ENCODE assay signal across 27 mouse cellular contexts in the genomic region with DNA sequence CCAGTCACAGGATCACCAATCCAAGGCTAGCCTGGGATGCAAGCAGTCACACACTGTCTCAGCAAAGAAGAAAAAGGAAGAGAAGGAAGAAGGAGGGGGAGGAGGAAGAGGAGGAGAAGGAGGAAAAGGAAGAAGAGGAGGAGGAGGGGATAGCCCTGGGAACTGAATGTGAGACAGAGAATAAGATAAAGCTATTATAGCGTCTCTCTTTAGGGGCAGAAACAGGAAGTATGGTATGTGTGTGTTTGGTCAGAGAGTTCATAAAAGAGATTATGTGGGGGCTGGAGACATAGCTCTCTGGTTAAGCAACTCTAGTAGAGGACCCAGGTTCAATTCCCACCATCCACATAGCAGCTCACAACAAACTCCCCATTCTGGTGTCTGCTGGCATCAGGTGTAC. TPM values are rescaled to one million over a fixed set of nuclear protein-coding genes. Genes with fewer than 3 reads are reported as not detected.
DNase-seq lines count a peak whose midpoint lies in the region; ATAC-seq and TF ChIP-seq lines count a peak whose summit lies in the region.
"Had no signal": no experiment of that assay in that cellular context is flagged by ENCODE, and none has a peak within 500 bp of the region (broad histone marks: within the 10 kb centered on the region; RNA-seq: fewer than 3 reads in every experiment).

No protein-coding gene starts in this region.

- peaks cover 55% of the 10 kb centered on the region for H3K36me3 ChIP-seq in heart, embryonic 12.5 days
- peaks cover 22% of the 10 kb centered on the region for H3K36me3 ChIP-seq in heart, embryonic 16.5 days (ENCODE audit: control insufficient read depth, insufficient read depth)
- H3K36me3 ChIP-seq in MEL (ENCODE audit: control insufficient read depth in 1 of 2, insufficient read depth in 2 of 2, low read length in 2 of 2), result peaks cover 3 to 13% of the 10 kb centered on the region in 2 experiments

- DNase-seq in gastrocnemius, adult 2 months, result no peak
- no peak for DNase-seq in gastrocnemius, postnatal 4 days (ENCODE audit: low spot score in 2 of 2)
- DNase-seq in heart, postnatal 10 days, result no peak
- no peak for DNase-seq in heart, postnatal 25 days (ENCODE audit: low spot score)
- peak; percentile 56 for DNase-seq in MEL (ENCODE audit: low read depth, low spot score)
- no peak for DNase-seq in left cerebral cortex, postnatal 10 days (ENCODE audit: extremely low spot score in 1 of 2, low spot score in 2 of 2)
- DNase-seq: B cell, adult 2 months; cerebellum, adult 18-20 months; cerebellum, adult 9-11 months; cerebellum, postnatal 36 days; gastrocnemius, postnatal 14 days; kidney, adult 9 months had no signal

- TF ChIP-seq POLR2A in MEL (IDR thresholded peaks at IDR 0.05; ENCODE audit: control insufficient read depth in 1 of 2, insufficient read depth in 1 of 2, low read depth in 1 of 2, low read length in 2 of 2, poor library complexity in 1 of 2), result no peak

- peak; percentile 33 to 43; a peak in 2 of 4 replicates for TF ChIP-seq EP300 in MEL (IDR thresholded peaks at IDR 0.05; ENCODE audit: low read depth in 1 of 2, low read length in 2 of 2)

- H3K9ac ChIP-seq in heart, embryonic 12.5 days, result no peak overlapping the region
- H3K9ac ChIP-seq in heart, embryonic 16.5 days (ENCODE audit: low read length), result no peak overlapping the region
- no peak overlapping the region for H3K9ac ChIP-seq in MEL (ENCODE audit: control insufficient read depth, low read depth, low read length, poor library complexity, severe bottlenecking)
- H3K9ac ChIP-seq: embryonic facial prominence, embryonic 13.5 days; forebrain, embryonic 12.5 days; hindbrain, embryonic 12.5 days had no signal

- no peak for TF ChIP-seq RAD21 in MEL (IDR thresholded peaks at IDR 0.05; ENCODE audit: low read depth, low read length)

- no peak overlapping the region for H3K4me3 ChIP-seq in gastrocnemius, adult 2 months
- no peak overlapping the region for H3K4me3 ChIP-seq in heart, embryonic 12.5 days
- no peak overlapping the region for H3K4me3 ChIP-seq in heart, embryonic 16.5 days (ENCODE audit: low read length)
- no peak overlapping the region for H3K4me3 ChIP-seq in MEL (ENCODE audit: control insufficient read depth in 1 of 2, insufficient read depth in 1 of 2, low read depth in 2 of 2, low read length in 2 of 2)
- H3K4me3 ChIP-seq: embryonic facial prominence, embryonic 13.5 days; forebrain, embryonic 12.5 days; hindbrain, embryonic 12.5 days had no signal

- H3K9me3 ChIP-seq in heart, embryonic 12.5 days (replicated peaks), result no peaks in the 10 kb centered on the region
- no peaks in the 10 kb centered on the region for H3K9me3 ChIP-seq in heart, embryonic 16.5 days (replicated peaks; ENCODE audit: control insufficient read depth, low read length)
- no peaks in the 10 kb centered on the region for H3K9me3 ChIP-seq in MEL (replicated peaks; ENCODE audit: insufficient read depth, low read length)
- H3K9me3 ChIP-seq: embryonic facial prominence, embryonic 13.5 days; forebrain, embryonic 12.5 days; G1E; hindbrain, embryonic 12.5 days had no signal

- H3K4me1 ChIP-seq in heart, embryonic 12.5 days (replicated peaks), result peaks cover 44% of the 10 kb centered on the region
- H3K4me1 ChIP-seq in heart, embryonic 16.5 days (ENCODE audit: control insufficient read depth, insufficient read depth, low read length), result peaks cover 26% of the 10 kb centered on the region
- peaks cover 7 to 13% of the 10 kb centered on the region in 2 experiments for H3K4me1 ChIP-seq in MEL (ENCODE audit: control insufficient read depth in 1 of 2, insufficient read depth in 2 of 2, low read length in 2 of 2)
- H3K4me1 ChIP-seq: embryonic facial prominence, embryonic 13.5 days; forebrain, embryonic 12.5 days; hindbrain, embryonic 12.5 days had no signal

- TF ChIP-seq CTCF in gastrocnemius, adult 2 months (IDR thresholded peaks at IDR 0.05), result no peak
- TF ChIP-seq CTCF in MEL (IDR thresholded peaks at IDR 0.05 in 2 of 3, conservative IDR thresholded peaks at IDR 0.05 in 1 of 3; ENCODE audit: control insufficient read depth in 1 of 3, insufficient read depth in 1 of 3, low read depth in 2 of 3, low read length in 3 of 3, poor library complexity in 1 of 3, severe bottlenecking in 1 of 3), result no peak

- H3K79me2 ChIP-seq in MEL (ENCODE audit: control insufficient read depth, insufficient read depth, low read length, poor library complexity), result no peaks in the 10 kb centered on the region

- ATAC-seq in heart, embryonic 12.5 days (ENCODE audit: insufficient number of reproducible peaks, low FRiP score), result no peak
- ATAC-seq in heart, embryonic 16.5 days (replicated peaks; ENCODE audit: extremely low read depth, insufficient read depth, low FRiP score), result no peak
- ATAC-seq: activated CD4-positive, CD25-positive, alpha-beta regulatory T cell, adult 4 months; CD4-positive, CD25-positive, alpha-beta regulatory T cell, adult 4 months; forebrain, embryonic 16.5 days; hindbrain, embryonic 16.5 days; inflammation-experienced regulatory T-cells, adult 6 months; intestine, postnatal 0 days; Patski had no signal

- H3K4me2 ChIP-seq in heart, embryonic 12.5 days, result no peak overlapping the region
- no peak overlapping the region for H3K4me2 ChIP-seq in heart, embryonic 16.5 days (ENCODE audit: low read depth, low read length)
- H3K4me2 ChIP-seq: embryonic facial prominence, embryonic 13.5 days; forebrain, embryonic 12.5 days; hindbrain, embryonic 12.5 days had no signal

- peak overlapping the region; percentile 79 for H3K27ac ChIP-seq in gastrocnemius, adult 2 months
- H3K27ac ChIP-seq in heart, embryonic 12.5 days (ENCODE audit: poor library complexity, severe bottlenecking), result peak overlapping the region; percentile 84
- peak overlapping the region; percentile 79 for H3K27ac ChIP-seq in heart, embryonic 16.5 days (ENCODE audit: low read length)
- H3K27ac ChIP-seq in MEL (ENCODE audit: control insufficient read depth, low read depth, low read length), result peak overlapping the region; percentile 35; the same call in 1 of the 2 replicates
- H3K27ac ChIP-seq: embryonic facial prominence, embryonic 13.5 days; forebrain, embryonic 12.5 days; hindbrain, embryonic 12.5 days had no signal

- WGBS in heart, embryonic 12.5 days, result 54% methylated on average over 1 of the region's 1 CpGs
- WGBS in heart, embryonic 16.5 days, result 47% methylated on average over 1 of the region's 1 CpGs

- intact Hi-C loops in gastrocnemius, adult 2 months (cut with DNase I), result no loop called here
- intact Hi-C loops in heart, postnatal 10 days (cut with DNase I), result no loop called here
- intact Hi-C loops in heart, postnatal 25 days (cut with DNase I), result no loop called here
- intact Hi-C loops in left cerebral cortex, postnatal 10 days (cut with DNase I), result no loop called here

- H3K27me3 ChIP-seq in heart, embryonic 12.5 days (replicated peaks), result no peaks in the 10 kb centered on the region
- no peaks in the 10 kb centered on the region for H3K27me3 ChIP-seq in heart, embryonic 16.5 days (ENCODE audit: control insufficient read depth, insufficient read depth, low read length)
- H3K27me3 ChIP-seq in MEL (ENCODE audit: control insufficient read depth in 1 of 2, insufficient read depth in 2 of 2, low read length in 2 of 2), result no peaks in the 10 kb centered on the region
- H3K27me3 ChIP-seq: embryonic facial prominence, embryonic 13.5 days; forebrain, embryonic 12.5 days; hindbrain, embryonic 12.5 days; Patski had no signal

RNA-seq across cellular contexts. Expression of a gene that starts 14.7 kb away (rescaled TPM):
- under 1 TPM in 1 of 2 experiments, not detected in 1; 0.54 TPM for total RNA-seq in gastrocnemius, adult 2 months (2021)
- under 1 TPM; 0.60 to 0.81 TPM for total RNA-seq in gastrocnemius, postnatal 4 days (2021)
- 0.88 and 1.5 TPM in 2 replicates for polyA plus RNA-seq in heart, embryonic 12.5 days (2016; fragmentation: Nextera tagmentation; extraction: Ambion mirVana)
- 1 to 10 TPM in 1 of 2 experiments, not detected in 1; 1.1 TPM for total RNA-seq in heart, postnatal 10 days (2021)
- polyA plus RNA-seq in heart, embryonic 16.5 days (2015; fragmentation: Nextera tagmentation; extraction: Ambion mirVana), result 1.1 and 1.4 TPM in 2 replicates
- total RNA-seq in heart, postnatal 25 days (2021), result under 1 TPM in 1 of 2 experiments, not detected in 1; 0.75 TPM
- not detected in 2 replicates for total RNA-seq in MEL (2012; rRNA removed)
- polyA plus RNA-seq in MEL (2012; ENCODE audit: insufficient read depth in 1 of 2, insufficient read length in 2 of 2, low read depth in 1 of 2, low replicate concordance in 2 of 2, missing spikeins in 1 of 2), result not detected
- total RNA-seq in left cerebral cortex, postnatal 10 days (2021), result 1 to 10 TPM in 1 of 2 experiments, not detected in 1; 1.8 TPM
- total RNA-seq: adrenal gland, adult 18-20 months; G1E; gastrocnemius, postnatal 14 days; granulocyte monocyte progenitor cell, adult 5-6 weeks had no signal
- polyA plus RNA-seq: activated CD4-positive, CD25-positive, alpha-beta regulatory T cell, adult 4 months; CD4-positive, CD25-positive, alpha-beta regulatory T cell, adult 4 months; embryonic facial prominence, embryonic 13.5 days; forebrain, embryonic 12.5 days; G1E; inflammation-experienced regulatory T-cells, adult 6 months; intestine, postnatal 0 days; Patski had no signal

RNA-seq across cellular contexts. Expression of a gene that starts 14.8 kb away (rescaled TPM):
- 1,000 to 10,000 TPM in 1 of 2 experiments, 100 to 1,000 TPM in 1; 551 to 1,329 TPM for total RNA-seq in gastrocnemius, adult 2 months (2021)
- 100 to 1,000 TPM; 453 to 501 TPM for total RNA-seq in gastrocnemius, postnatal 4 days (2021)
- 762 and 794 TPM in 2 replicates for polyA plus RNA-seq in heart, embryonic 12.5 days (2016; fragmentation: Nextera tagmentation; extraction: Ambion mirVana)
- 1,000 to 10,000 TPM; 7,205 to 8,003 TPM for total RNA-seq in heart, postnatal 10 days (2021)
- 1,916 and 1,999 TPM in 2 replicates for polyA plus RNA-seq in heart, embryonic 16.5 days (2015; fragmentation: Nextera tagmentation; extraction: Ambion mirVana)
- total RNA-seq in heart, postnatal 25 days (2021), result 1,000 to 10,000 TPM; 5,192 to 5,215 TPM
- not detected in 2 replicates for total RNA-seq in MEL (2012; rRNA removed)
- polyA plus RNA-seq in MEL (2012; ENCODE audit: insufficient read depth in 1 of 2, insufficient read length in 2 of 2, low read depth in 1 of 2, low replicate concordance in 2 of 2, missing spikeins in 1 of 2), result under 1 TPM in 1 of 2 experiments, not detected in 1; 0.60 TPM
- total RNA-seq in left cerebral cortex, postnatal 10 days (2021), result 100 to 1,000 TPM; 218 to 234 TPM
- total RNA-seq: G1E; granulocyte monocyte progenitor cell, adult 5-6 weeks had no signal
- polyA plus RNA-seq: CD4-positive, CD25-positive, alpha-beta regulatory T cell, adult 4 months; G1E had no signal

RNA-seq across cellular contexts. Expression of a gene that starts 36.6 kb away (rescaled TPM):
- 10 to 100 TPM; 38.4 to 47.3 TPM for total RNA-seq in gastrocnemius, adult 2 months (2021)
- 10 to 100 TPM; 42.3 to 42.6 TPM for total RNA-seq in gastrocnemius, postnatal 4 days (2021)
- 46.2 and 48.2 TPM in 2 replicates for polyA plus RNA-seq in heart, embryonic 12.5 days (2016; fragmentation: Nextera tagmentation; extraction: Ambion mirVana)
- 10 to 100 TPM; 24.6 to 25.4 TPM for total RNA-seq in heart, postnatal 10 days (2021)
- 44.1 and 48.7 TPM in 2 replicates for polyA plus RNA-seq in heart, embryonic 16.5 days (2015; fragmentation: Nextera tagmentation; extraction: Ambion mirVana)
- 10 to 100 TPM; 26.2 to 28.9 TPM for total RNA-seq in heart, postnatal 25 days (2021)
- total RNA-seq in MEL (2012; rRNA removed), result 35.8 and 43.7 TPM in 2 replicates
- polyA plus RNA-seq in MEL (2012; ENCODE audit: insufficient read depth in 1 of 2, insufficient read length in 2 of 2, low read depth in 1 of 2, low replicate concordance in 2 of 2, missing spikeins in 1 of 2), result 10 to 100 TPM in 1 of 2 experiments, not detected in 1; 62.5 TPM
- 10 to 100 TPM; 49.0 to 54.6 TPM for total RNA-seq in left cerebral cortex, postnatal 10 days (2021)

RNA-seq across cellular contexts. Expression of a gene that starts 36.8 kb away (rescaled TPM):
- total RNA-seq in gastrocnemius, adult 2 months (2021), result 10 to 100 TPM in 1 of 2 experiments, 1 to 10 TPM in 1; 9.5 to 13.0 TPM
- total RNA-seq in gastrocnemius, postnatal 4 days (2021), result 10 to 100 TPM; 38.5 to 41.3 TPM
- 84.5 and 85.5 TPM in 2 replicates for polyA plus RNA-seq in heart, embryonic 12.5 days (2016; fragmentation: Nextera tagmentation; extraction: Ambion mirVana)
- total RNA-seq in heart, postnatal 10 days (2021), result 10 to 100 TPM; 26.1 to 29.9 TPM
- polyA plus RNA-seq in heart, embryonic 16.5 days (2015; fragmentation: Nextera tagmentation; extraction: Ambion mirVana), result 71.4 and 73.1 TPM in 2 replicates
- 10 to 100 TPM; 14.8 to 15.0 TPM for total RNA-seq in heart, postnatal 25 days (2021)
- 127 and 133 TPM in 2 replicates for total RNA-seq in MEL (2012; rRNA removed)
- 100 to 1,000 TPM; 151 to 371 TPM for polyA plus RNA-seq in MEL (2012; ENCODE audit: insufficient read depth in 1 of 2, insufficient read length in 2 of 2, low read depth in 1 of 2, low replicate concordance in 2 of 2, missing spikeins in 1 of 2)
- total RNA-seq in left cerebral cortex, postnatal 10 days (2021), result 10 to 100 TPM; 30.2 to 34.4 TPM

RNA-seq across cellular contexts. Expression of a gene that starts 44.2 kb away (rescaled TPM):
- total RNA-seq in gastrocnemius, adult 2 months (2021), result 10 to 100 TPM; 48.0 to 70.7 TPM
- total RNA-seq in gastrocnemius, postnatal 4 days (2021), result 10 to 100 TPM; 43.2 to 53.4 TPM
- polyA plus RNA-seq in heart, embryonic 12.5 days (2016; fragmentation: Nextera tagmentation; extraction: Ambion mirVana), result 13.6 and 14.1 TPM in 2 replicates
- total RNA-seq in heart, postnatal 10 days (2021), result 1 to 10 TPM; 3.0 to 3.1 TPM
- 5.4 and 6.4 TPM in 2 replicates for polyA plus RNA-seq in heart, embryonic 16.5 days (2015; fragmentation: Nextera tagmentation; extraction: Ambion mirVana)
- 1 to 10 TPM; 2.2 to 3.0 TPM for total RNA-seq in heart, postnatal 25 days (2021)
- not detected in 2 replicates for total RNA-seq in MEL (2012; rRNA removed)
- under 1 TPM in 1 of 2 experiments, not detected in 1; 0.21 TPM for polyA plus RNA-seq in MEL (2012; ENCODE audit: insufficient read depth in 1 of 2, insufficient read length in 2 of 2, low read depth in 1 of 2, low replicate concordance in 2 of 2, missing spikeins in 1 of 2)
- total RNA-seq in left cerebral cortex, postnatal 10 days (2021), result 1 to 10 TPM; 2.9 to 3.1 TPM
- total RNA-seq: G1E; granulocyte monocyte progenitor cell, adult 5-6 weeks had no signal
- polyA plus RNA-seq: G1E had no signal

Comparison
In these comparisons a context has a peak if more than half of its experiments do, and no peak if none do; other contexts are left out.
1. RNA of a gene that starts 14.8 kb away (total RNA-seq): 7,205 to 8,003 TPM in heart, postnatal 10 days, 5,192 to 5,215 TPM in heart, postnatal 25 days, 551 to 1,329 TPM in gastrocnemius, adult 2 months, 453 to 501 TPM in gastrocnemius, postnatal 4 days and 218 to 234 TPM in left cerebral cortex, postnatal 10 days; not detected in MEL; every median in the first group is over 100 times any median in the second.
2. Peak in every context shown above with its lines, with median percentiles within 50 percentile points of each other: H3K27ac ChIP-seq.